Mouse (Mus musculus) liver, embryonic 14.5 days (tissue): ENCODE results near the gene Ppp4c.

Experiments used
- CTCF ChIP-seq: IDR thresholded peaks from 2 replicates; pipeline ENCODE4 v1.5.1; 2016; ENCODE audit warnings: antibody characterized with exemption, low read depth, control low read depth
- EP300 ChIP-seq: IDR thresholded peaks from 2 replicates; pipeline ENCODE4 v1.6.1; 2016; ENCODE audit warnings: antibody characterized with exemption, low read depth

DNA sequence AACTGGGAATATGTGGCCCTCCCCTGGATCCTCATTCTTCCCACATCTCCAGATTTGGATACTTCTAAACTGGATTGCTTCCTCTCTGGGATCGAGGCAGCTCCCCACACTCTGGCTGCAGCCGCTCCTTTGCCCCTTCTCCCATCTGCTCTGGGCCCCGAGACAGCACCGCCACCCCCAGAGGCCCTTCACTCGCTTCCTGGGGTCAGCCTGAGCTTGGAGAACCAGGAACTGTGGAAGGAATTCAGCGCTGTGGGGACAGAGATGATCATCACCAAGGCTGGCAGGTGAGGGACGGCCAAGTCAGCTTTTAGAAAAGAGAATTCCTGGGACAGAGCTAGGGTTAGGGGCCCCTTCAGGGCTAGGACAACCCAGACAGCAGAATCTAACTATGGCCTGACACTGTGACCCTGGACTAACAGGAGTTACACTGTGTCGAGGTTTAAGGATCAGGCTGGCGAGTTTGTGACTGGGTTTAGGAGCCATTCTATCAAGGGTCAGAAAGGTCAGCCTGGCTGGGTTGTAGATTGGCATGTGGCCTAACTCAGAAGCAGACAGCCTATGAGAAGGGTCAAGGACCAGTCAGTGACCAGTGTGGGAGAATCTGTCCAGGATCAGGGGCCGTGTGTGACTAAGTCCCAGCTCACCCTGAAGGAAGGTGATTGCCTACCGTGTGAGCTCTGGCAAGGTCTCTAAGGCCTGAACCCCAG is 10.5 kb downstream of the Ppp4c start:
- TF ChIP-seq EP300 (no peak), CTCF (no peak)
